Mouse (Mus musculus): ENCODE measurements around the gene Ddx4. TPM values are rescaled to one million over a fixed set of nuclear protein-coding genes. Genes with fewer than 3 reads are reported as not detected.
"Not testable (repeated sequence)": the region's sequence is repeated elsewhere in the genome, so short reads cannot be mapped to it uniquely, and the experiment has no call there.

Gene Ddx4
- total RNA-seq, 1 experiment from 2014 or later = not detected

- not testable (repeated sequence) for ATAC-seq (replicated peaks; ENCODE audit: insufficient number of reproducible peaks, low FRiP score, low TSS enrichment, poor library complexity, severe bottlenecking)
Observed at GRCm38 (mm10) chr13:112578041-112578440, 74.2 kb downstream of the Ddx4 start.

DNA sequence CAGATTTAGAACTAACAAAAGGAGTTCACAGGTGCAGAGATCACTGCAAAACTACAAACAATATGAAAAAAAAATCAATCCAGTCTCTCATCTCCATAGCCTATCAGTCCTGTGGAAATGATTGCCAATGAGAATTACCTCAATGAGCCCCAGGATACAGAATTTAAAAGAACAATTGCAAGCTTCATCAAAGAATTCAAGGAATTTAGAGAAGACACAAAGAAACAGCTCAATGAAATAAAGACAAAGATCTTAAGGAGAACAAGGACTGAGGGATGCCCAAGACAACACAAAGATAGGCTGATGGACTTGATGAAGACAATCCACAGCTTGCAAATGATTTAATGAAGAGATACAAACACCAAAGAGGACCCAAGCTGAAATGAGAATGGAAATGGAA, 78.5 kb downstream of the Ddx4 start:
- no peak for ATAC-seq (replicated peaks; ENCODE audit: insufficient number of reproducible peaks, low FRiP score, low TSS enrichment, poor library complexity, severe bottlenecking)

DNA sequence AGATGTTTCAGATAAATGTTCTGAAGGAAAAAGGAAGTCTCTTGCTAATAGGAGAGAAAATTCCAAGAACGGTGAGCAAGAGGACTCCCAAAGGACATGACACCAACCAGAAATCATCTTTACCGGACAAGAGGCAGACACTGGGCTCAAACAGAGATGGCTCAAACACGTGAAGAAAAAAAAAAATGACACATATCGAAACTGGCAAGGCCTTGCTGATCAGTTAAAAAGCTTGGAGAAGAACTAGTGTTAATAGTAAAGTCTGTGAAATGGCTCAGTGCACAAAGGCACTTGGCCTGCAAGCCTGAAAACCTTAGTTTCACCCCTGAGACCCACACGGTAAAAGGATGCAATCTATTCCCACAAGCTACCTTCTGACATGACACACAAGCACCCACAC, 81.5 kb downstream of the Ddx4 start:
- ATAC-seq (replicated peaks; ENCODE audit: insufficient number of reproducible peaks, low FRiP score, low TSS enrichment, poor library complexity, severe bottlenecking) = no peak

- ATAC-seq (replicated peaks; ENCODE audit: insufficient number of reproducible peaks, low FRiP score, low TSS enrichment, poor library complexity, severe bottlenecking) = no peak
Observed at GRCm38 (mm10) chr13:112569606-112570005, 82.7 kb downstream of the Ddx4 start.

GRCm38 (mm10) chr13:112560554-112561138, 91.6 kb downstream of the Ddx4 start:
- ATAC-seq (replicated peaks; ENCODE audit: insufficient number of reproducible peaks, low FRiP score, low TSS enrichment, poor library complexity, severe bottlenecking) = no peak

GRCm38 (mm10) chr13:112556501-112556900, 95.8 kb downstream of the Ddx4 start:
- no peak for ATAC-seq (replicated peaks; ENCODE audit: insufficient number of reproducible peaks, low FRiP score, low TSS enrichment, poor library complexity, severe bottlenecking)

DNA sequence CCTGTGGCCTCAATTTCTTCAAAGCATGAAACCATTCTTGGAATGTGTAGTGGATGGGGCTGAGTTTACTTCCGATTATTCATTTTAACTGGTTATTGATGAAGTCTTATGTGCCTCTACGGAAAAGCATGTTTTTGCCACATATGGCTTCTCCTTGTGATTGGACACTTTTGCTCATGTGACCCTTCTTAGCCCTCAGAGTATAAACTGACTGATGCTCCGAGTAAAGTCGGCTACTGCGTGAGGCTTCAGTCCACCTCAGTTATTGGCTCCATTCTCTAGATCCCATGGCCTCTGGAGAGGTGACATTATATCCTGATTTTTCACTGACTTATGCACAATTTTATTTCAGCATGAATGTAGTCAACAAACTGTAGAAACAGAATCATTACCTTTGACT, 99.0 kb downstream of the Ddx4 start:
- no peak for ATAC-seq (replicated peaks; ENCODE audit: insufficient number of reproducible peaks, low FRiP score, low TSS enrichment, poor library complexity, severe bottlenecking)

DNA sequence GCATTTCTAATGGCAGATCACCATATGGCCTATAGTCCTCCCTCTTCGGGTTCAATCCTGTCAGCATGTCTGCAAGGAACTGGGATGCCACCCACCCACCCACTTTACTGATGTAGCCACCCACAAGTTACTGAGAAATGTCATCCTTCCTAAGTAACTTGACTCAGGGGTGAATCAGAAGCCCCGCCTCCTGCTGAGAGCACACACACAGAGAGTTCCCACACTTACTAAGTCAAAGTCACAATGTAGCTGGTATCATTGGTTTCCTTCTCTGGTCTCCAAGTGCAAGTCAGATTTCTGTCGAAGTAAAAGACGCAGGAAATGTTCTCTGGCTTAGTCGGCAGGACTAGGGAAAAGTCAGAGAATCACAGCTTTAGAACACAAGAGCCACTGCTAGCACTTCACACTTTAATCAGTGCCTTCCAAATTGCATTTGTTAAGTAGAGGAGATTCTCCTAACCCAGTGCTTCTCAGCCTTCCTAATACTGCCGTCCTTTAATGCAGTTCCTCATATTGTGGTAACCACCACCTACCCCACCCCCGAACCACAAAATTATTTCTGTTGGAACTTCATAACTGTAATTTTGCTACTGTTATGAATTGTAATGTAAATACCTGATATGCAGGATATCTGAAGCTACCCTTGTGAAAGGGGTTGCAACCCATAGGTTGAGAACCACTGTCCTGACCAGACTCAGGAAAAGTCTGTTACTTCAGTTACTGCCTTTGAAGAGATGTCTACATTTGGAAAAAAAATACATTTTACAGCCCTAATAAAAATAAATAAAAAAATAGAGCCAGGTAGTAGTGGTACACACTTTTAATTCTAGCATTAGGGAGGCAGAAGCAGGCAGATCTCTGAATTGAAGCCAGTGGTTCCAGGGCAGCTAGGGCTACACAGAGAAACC, 100.4 kb downstream of the Ddx4 start:
- ATAC-seq (replicated peaks; ENCODE audit: insufficient number of reproducible peaks, low FRiP score, low TSS enrichment, poor library complexity, severe bottlenecking) = peak; percentile 71

Other genes starting within 250 kb of the Ddx4 start
- 23.5 to 26.3 TPM (median 23.8 TPM) in 3 replicates for gene Il6st, start 188.4 kb downstream of the Ddx4 start, total RNA-seq (2017)
- 10.8 to 14.4 TPM (median 11.8 TPM) in 3 replicates for gene Il31ra, start 58.1 kb downstream of the Ddx4 start, total RNA-seq (2017)
- 33.1 to 48.4 TPM (median 35.9 TPM) in 3 replicates for gene Slc38a9, start 8.3 kb upstream of the Ddx4 start, total RNA-seq (2017)
- gene Plpp1, start 148.3 kb upstream of the Ddx4 start, total RNA-seq (2017) = 1.6 to 1.8 TPM in 2 of 3 replicates, not detected in the other